Mouse (Mus musculus) Patski (cell line): ENCODE measurements at regions not wholly inside any gene's neighbourhood (a gene's known extent, or its start where the extent isn't known, plus 50 kb on each side); places are given as distances from the start of the nearest gene placed in this dataset.

Source experiments
- ATAC-seq: fragments of 100-300 bp; one replicate; pipeline ENCODE4 v1.8.0; 2021
- CTCF ChIA-PET: fragments of 350-600 bp; sonication (Branson Sonifier 250); formaldehyde crosslinking; loops from one replicate; lab custom pipeline; 2022; ENCODE audit warnings: inconsistent platforms; lab: Charles Lee
- POLR2A ChIA-PET: fragments of 350-600 bp; sonication (Branson Sonifier 250); formaldehyde crosslinking; loops from one replicate; lab custom pipeline; 2022; ENCODE audit warnings: antibody characterized with exemption, inconsistent platforms; lab: Charles Lee
- DNase-seq: peaks from one replicate; pipeline ENCODE4 v3.0.0-alpha.2; 2011; ENCODE audit warnings: low read depth, low spot score
- H3K27me3 ChIP-seq: fragments of 371-371 bp; one replicate; pipeline ENCODE4 v1.5.1; 2021
- CTCF ChIP-seq: fragments of 100-300 bp; IDR thresholded peaks from one replicate; pipeline ENCODE4 v1.5.1; 2021
- in situ Hi-C: fragments of 300-500 bp; cut with MboI; formaldehyde crosslinking; loops from 3 replicates; pipeline ENCODE4 v1.11.1; 2018; ENCODE audit warnings: low pct_unique_long_range_greater_than_20kb, mixed read lengths

DNA sequence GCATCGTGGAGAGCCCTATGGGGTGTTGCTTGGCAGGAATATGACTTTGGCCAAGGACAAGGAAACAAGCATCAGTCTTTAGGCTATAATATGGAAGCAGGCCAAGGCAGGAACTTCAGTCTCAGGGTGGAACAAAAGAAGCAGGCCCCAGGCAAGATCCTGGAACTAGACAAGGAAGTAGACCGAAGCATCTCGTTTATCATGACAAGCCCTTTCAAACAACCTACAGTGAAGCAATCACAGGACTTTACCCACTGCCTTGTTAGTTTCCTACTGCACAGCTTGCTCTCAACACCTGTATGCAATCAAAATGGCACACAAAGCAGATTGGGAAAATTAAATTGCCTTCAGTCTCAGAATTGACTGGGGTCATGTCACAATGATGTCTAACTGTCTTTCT lies 163.2 kb upstream of the Gulp1 start:
- no peak for TF ChIP-seq CTCF
- H3K27me3 ChIP-seq: no peaks in the 10 kb centered on the region
- DNase-seq: no peak
- in situ Hi-C loops: no loop called here
- CTCF ChIA-PET: no interaction called here
- ATAC-seq: no peak
- POLR2A ChIA-PET: no interaction called here

DNA sequence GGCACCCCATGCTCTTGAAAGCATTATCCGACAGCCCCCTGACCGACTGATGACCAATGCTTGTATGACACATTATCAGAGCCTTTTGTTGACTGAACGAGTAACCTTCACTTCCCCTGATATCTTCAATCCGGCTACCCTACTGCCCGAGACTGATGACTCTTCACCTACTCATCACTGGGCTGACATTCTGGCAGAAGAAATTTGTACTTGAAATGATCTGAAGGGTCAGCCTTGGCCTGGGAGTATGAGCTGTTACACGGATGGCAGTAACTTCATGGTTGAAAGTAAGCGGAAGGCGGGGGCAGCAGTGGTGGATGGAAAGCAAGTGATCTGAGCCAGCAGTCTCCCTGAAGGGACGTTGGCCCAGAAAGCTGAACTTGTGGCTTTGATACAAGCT lies 159.2 kb upstream of the Gulp1 start:
- DNase-seq: no peak
- CTCF ChIA-PET: no interaction called here
- TF ChIP-seq CTCF: no peak
- no peak for ATAC-seq
- H3K27me3 ChIP-seq: no peaks in the 10 kb centered on the region
- POLR2A ChIA-PET: no interaction called here
- in situ Hi-C loops: no loop called here

DNA sequence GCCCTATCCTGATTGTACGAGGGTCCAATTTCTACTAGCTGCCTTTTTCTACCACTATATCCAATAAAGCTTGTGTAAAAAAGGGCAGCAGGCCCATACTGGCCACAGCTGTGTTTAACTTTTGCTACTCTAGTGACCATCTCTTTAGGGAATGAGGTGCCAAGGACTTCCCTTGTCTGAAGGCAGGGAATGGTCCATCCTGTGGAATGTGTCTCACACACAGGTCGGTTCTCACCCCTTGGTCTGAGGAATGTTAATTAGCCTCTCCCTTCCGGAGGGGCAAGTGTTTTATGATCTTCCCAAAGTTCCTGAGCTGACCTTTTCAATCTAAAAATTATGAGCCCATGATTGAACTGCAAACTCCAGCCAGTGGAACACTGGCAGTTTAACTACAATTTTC lies 155.8 kb upstream of the Gulp1 start:
- no peak for ATAC-seq
- in situ Hi-C loops: no loop called here
- DNase-seq: no peak
- H3K27me3 ChIP-seq: no peaks in the 10 kb centered on the region
- ChIA-PET POLR2A (no interaction called here), CTCF (no interaction called here)
- no peak for TF ChIP-seq CTCF

DNA sequence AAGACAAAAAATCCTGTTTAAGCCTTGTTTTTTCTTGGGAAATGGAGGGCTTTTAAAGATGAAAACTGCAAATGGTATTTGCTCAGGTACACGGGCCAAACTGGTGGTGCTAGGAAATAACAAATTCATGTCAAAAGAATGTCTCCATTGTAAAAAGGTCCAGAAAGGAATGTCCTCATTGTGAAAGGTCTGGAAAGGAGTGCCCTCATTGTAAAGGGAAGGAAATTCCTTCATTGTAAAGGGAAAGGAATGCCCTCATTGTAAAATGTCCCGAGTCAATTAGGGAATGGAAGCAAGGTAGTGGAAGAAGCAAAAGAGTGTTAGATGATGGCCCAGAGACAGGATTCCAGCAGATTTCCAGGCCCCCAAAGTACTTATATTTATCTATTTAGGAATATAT lies 153.2 kb upstream of the Gulp1 start:
- in situ Hi-C loops: no loop called here
- TF ChIP-seq CTCF: no peak
- H3K27me3 ChIP-seq: no peaks in the 10 kb centered on the region
- no peak for DNase-seq
- ChIA-PET POLR2A (no interaction called here), CTCF (no interaction called here)
- ATAC-seq: no peak

DNA sequence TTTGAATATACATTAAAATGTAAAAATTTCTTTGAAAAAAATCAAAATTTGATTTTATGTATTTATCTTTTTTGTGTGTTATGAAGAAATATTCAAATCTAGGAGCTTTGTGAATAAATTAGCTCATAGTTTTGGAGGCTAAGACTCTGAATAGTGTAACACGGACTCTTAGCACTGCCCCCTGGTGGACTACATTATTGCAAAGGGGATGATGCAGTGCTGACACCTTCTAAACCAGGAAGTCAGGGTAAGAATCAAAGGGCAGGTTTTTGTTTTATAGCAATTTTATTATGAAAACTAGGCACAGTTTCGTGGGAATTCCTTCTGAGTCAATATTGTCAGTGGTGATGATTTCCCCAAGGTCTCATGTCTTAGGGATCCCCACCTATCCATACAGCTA lies 113.5 kb upstream of the Gulp1 start:
- no peaks in the 10 kb centered on the region for H3K27me3 ChIP-seq
- ChIA-PET POLR2A (no interaction called here), CTCF (interaction anchor here (0.8 kb wide), 1 partner anchor 26 kb away, joined by 3 read pairs; no protein-coding TSS in a partner anchor)
- ATAC-seq (no peak), DNase-seq (no peak)
- TF ChIP-seq CTCF: peak; percentile 34
- in situ Hi-C loops: no loop called here
